Mouse (Mus musculus) kidney, adult 2 months (tissue): ENCODE measurements around the gene Cdhr4.

Source experiments
- CTCF ChIP-seq: fragments of 200-500 bp; conservative IDR thresholded peaks from 2 replicates; pipeline ENCODE4 v1.5.1; 2011; ENCODE audit warnings: low read depth, mild to moderate bottlenecking, control low read depth, low read length, moderate library complexity, mixed read lengths; ENCODE audit not compliant: insufficient read depth, insufficient read length
- POLR2A ChIP-seq: fragments of 200-500 bp; IDR thresholded peaks from one replicate; pipeline ENCODE4 v1.6.1; 2011; ENCODE audit warnings: low read depth, low read length, control low read depth

- TF ChIP-seq CTCF (no peak), POLR2A (no peak)
Measured at GRCm38 (mm10) chr9:108047601-108048565, 55.6 kb downstream of the Cdhr4 start.
